In the genomic region with DNA sequence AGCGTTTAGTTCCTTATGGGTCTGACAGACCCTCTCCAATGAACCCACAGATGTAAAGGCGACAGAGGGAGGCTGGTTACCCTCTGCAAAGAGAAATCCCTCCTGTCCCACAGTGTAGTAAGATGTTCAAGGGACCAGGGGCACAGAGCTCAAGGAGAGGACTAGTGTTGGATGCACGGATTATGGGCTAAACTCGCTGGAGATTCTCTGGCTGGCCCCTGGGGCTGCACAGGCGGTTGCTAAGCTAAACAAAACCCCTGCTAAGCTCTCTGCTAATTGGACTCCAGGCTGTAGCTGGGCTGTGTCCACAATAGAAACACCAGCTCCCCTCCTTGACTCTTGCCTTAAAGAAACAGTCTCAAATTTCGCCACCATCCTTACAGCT, we compare ENCODE assay signal across 7 mouse cellular contexts. TPM values are rescaled to one million over a fixed set of nuclear protein-coding genes. Genes with fewer than 3 reads are reported as not detected.
DNase-seq lines count a peak whose midpoint lies in the region; ATAC-seq and TF ChIP-seq lines count a peak whose summit lies in the region.

A gene (minus strand): TSS at position 329 of the 385 bp plus-strand sequence.

- peak; percentile 84 for ATAC-seq in embryonic facial prominence, embryonic 14.5 days (ENCODE audit: low read depth)
- no peak for ATAC-seq in intestine, embryonic 14.5 days (replicated peaks; ENCODE audit: low FRiP score, low TSS enrichment, low read depth)
- ATAC-seq in midbrain, embryonic 12.5 days (ENCODE audit: low FRiP score, low read depth) = peak; percentile 79
- ATAC-seq in granulocyte monocyte progenitor cell, adult 5-6 weeks (replicated peaks; ENCODE audit: poor library complexity, severe bottlenecking) = no peak

- WGBS in embryonic facial prominence, embryonic 14.5 days = 1% methylated on average over 6 of the region's 6 CpGs
- 4% methylated on average over 6 of the region's 6 CpGs for WGBS in intestine, embryonic 14.5 days
- WGBS in midbrain, embryonic 12.5 days = under 1% methylated on average over 6 of the region's 6 CpGs

- H3K4me2 ChIP-seq in embryonic facial prominence, embryonic 14.5 days (ENCODE audit: low read depth, low read length) = peak within 1 kb of the TSS; percentile 75
- peak within 1 kb of the TSS; percentile 79 for H3K4me2 ChIP-seq in intestine, embryonic 14.5 days (ENCODE audit: low read length)
- peak within 1 kb of the TSS; percentile 87 for H3K4me2 ChIP-seq in midbrain, embryonic 12.5 days (replicated peaks)

- H3K4me3 ChIP-seq in left cerebral cortex, adult 2 months = peak within 1 kb of the TSS; percentile 36
- H3K4me3 ChIP-seq in embryonic facial prominence, embryonic 14.5 days (ENCODE audit: low read depth, low read length) = peak within 1 kb of the TSS; percentile 38
- H3K4me3 ChIP-seq in intestine, embryonic 14.5 days (ENCODE audit: low read depth, low read length) = peak within 1 kb of the TSS; percentile 30
- peak within 1 kb of the TSS; percentile 49 for H3K4me3 ChIP-seq in midbrain, embryonic 12.5 days

- DNase-seq in left cerebral cortex, adult 2 months (ENCODE audit: extremely low spot score in 1 of 2, low spot score in 2 of 2) = no peak
- DNase-seq in left cerebral cortex, adult 11 months (ENCODE audit: low spot score) = no peak
- DNase-seq in embryonic facial prominence, embryonic 14.5 days (ENCODE audit: low spot score) = peak; percentile 67
- peak; percentile 59 for DNase-seq in intestine, embryonic 14.5 days (ENCODE audit: low spot score)
- DNase-seq in spleen, postnatal 4 days (ENCODE audit: low spot score in 2 of 2) = no peak

- no peak within 1 kb of the TSS for H3K27ac ChIP-seq in left cerebral cortex, adult 2 months
- no peak within 1 kb of the TSS for H3K27ac ChIP-seq in embryonic facial prominence, embryonic 14.5 days (replicated peaks; ENCODE audit: low read depth, low read length)
- H3K27ac ChIP-seq in intestine, embryonic 14.5 days (ENCODE audit: low read depth) = no peak within 1 kb of the TSS
- no peak within 1 kb of the TSS for H3K27ac ChIP-seq in midbrain, embryonic 12.5 days (replicated peaks)

- intact Hi-C loops in left cerebral cortex, adult 2 months (cut with DNase I) = no loop called here

- peaks cover 10% of the 10 kb centered on the region; the same call in 1 of the 2 replicates for H3K4me1 ChIP-seq in embryonic facial prominence, embryonic 14.5 days (ENCODE audit: control insufficient read depth, insufficient read depth, low read length)
- H3K4me1 ChIP-seq in intestine, embryonic 14.5 days (replicated peaks; ENCODE audit: control insufficient read depth, insufficient read depth, low read length) = no peaks in the 10 kb centered on the region; the same call in 1 of the 2 replicates
- peaks cover 15% of the 10 kb centered on the region for H3K4me1 ChIP-seq in midbrain, embryonic 12.5 days

- peak within 1 kb of the TSS; percentile 32; the same call in 1 of the 2 replicates for H3K9ac ChIP-seq in embryonic facial prominence, embryonic 14.5 days (ENCODE audit: low read depth, low read length)
- H3K9ac ChIP-seq in intestine, embryonic 14.5 days (ENCODE audit: low read length) = peak within 1 kb of the TSS; percentile 22; the same call in 1 of the 2 replicates
- peak within 1 kb of the TSS; percentile 53 for H3K9ac ChIP-seq in midbrain, embryonic 12.5 days (replicated peaks)

- peaks cover 9% of the 10 kb centered on the region for H3K27me3 ChIP-seq in embryonic facial prominence, embryonic 14.5 days (replicated peaks; ENCODE audit: control insufficient read depth, insufficient read depth, low read length)
- peaks cover 7% of the 10 kb centered on the region; the same call in 1 of the 2 replicates for H3K27me3 ChIP-seq in intestine, embryonic 14.5 days (replicated peaks; ENCODE audit: control insufficient read depth, insufficient read depth, low read length)
- peaks cover 19% of the 10 kb centered on the region for H3K27me3 ChIP-seq in midbrain, embryonic 12.5 days

- no peaks in the 10 kb centered on the region for H3K36me3 ChIP-seq in embryonic facial prominence, embryonic 14.5 days (ENCODE audit: control insufficient read depth, insufficient read depth, low read length)
- no peaks in the 10 kb centered on the region for H3K36me3 ChIP-seq in intestine, embryonic 14.5 days (ENCODE audit: control insufficient read depth, insufficient read depth, low read length)
- H3K36me3 ChIP-seq in midbrain, embryonic 12.5 days = no peaks in the 10 kb centered on the region

- H3K9me3 ChIP-seq in embryonic facial prominence, embryonic 14.5 days (ENCODE audit: control insufficient read depth, low read length) = no peaks in the 10 kb centered on the region
- H3K9me3 ChIP-seq in intestine, embryonic 14.5 days (ENCODE audit: control insufficient read depth, low read length) = no peaks in the 10 kb centered on the region
- no peaks in the 10 kb centered on the region for H3K9me3 ChIP-seq in midbrain, embryonic 12.5 days

- no peak for TF ChIP-seq CTCF in left cerebral cortex, adult 2 months (IDR thresholded peaks at IDR 0.05)

RNA-seq across cellular contexts. Expression of the gene that starts here (rescaled TPM):
- 10 to 100 TPM; 25.7 to 26.0 TPM for total RNA-seq in left cerebral cortex, adult 2 months (2021)
- polyA plus RNA-seq in embryonic facial prominence, embryonic 14.5 days (2014; fragmentation: Nextera tagmentation; extraction: Ambion mirVana) = 17.2 and 17.6 TPM in 2 replicates
- polyA plus RNA-seq in intestine, embryonic 14.5 days (2014; fragmentation: Nextera tagmentation; extraction: Ambion mirVana) = 12.5 and 15.8 TPM in 2 replicates
- 7.3 and 8.9 TPM in 2 replicates for polyA plus RNA-seq in midbrain, embryonic 12.5 days (2016; fragmentation: Nextera tagmentation; extraction: Ambion mirVana)
- total RNA-seq in granulocyte monocyte progenitor cell, adult 5-6 weeks (2014; fragmentation: Nextera tagmentation) = 0.13 TPM in 1 of 2 replicates, not detected in the other
- total RNA-seq in granulocyte monocyte progenitor cell, adult 5-6 weeks (2017) = 0.13 TPM in 1 of 2 replicates, not detected in the other

Comparison
In these comparisons a context has a peak if more than half of its experiments do, and no peak if none do; other contexts are left out.
1. RNA of the gene that starts here (total RNA-seq): 25.7 to 26.0 TPM in left cerebral cortex, adult 2 months; 0.13 TPM in granulocyte monocyte progenitor cell, adult 5-6 weeks; every median in the first group is over 10 times any median in the second.
2. DNase-seq: peak in embryonic facial prominence, embryonic 14.5 days (single experiment) and intestine, embryonic 14.5 days (single experiment); none in left cerebral cortex, adult 2 months (0 of 2), left cerebral cortex, adult 11 months (single experiment) and spleen, postnatal 4 days (0 of 2).
3. ATAC-seq: peak in embryonic facial prominence, embryonic 14.5 days (single experiment) and midbrain, embryonic 12.5 days (single experiment); none in intestine, embryonic 14.5 days (single experiment) and granulocyte monocyte progenitor cell, adult 5-6 weeks (single experiment).
4. Peak in every context shown above with its lines, with median percentiles within 50 percentile points of each other: H3K4me3 ChIP-seq, H3K4me2 ChIP-seq and H3K9ac ChIP-seq.